Mouse (Mus musculus) midbrain, postnatal 0 days (tissue): ENCODE results near the gene Mad1l1. TPM values are rescaled to one million over a fixed set of nuclear protein-coding genes. Genes with fewer than 3 reads are reported as not detected.

Experiments
- ATAC-seq: fragments of 200-750 bp; cut with Nextera tagmentation; 2 replicates; pipeline ENCODE4 v1.8.0; 2017; ENCODE audit warnings: moderate number of reproducible peaks, mild to moderate bottlenecking, moderate TSS enrichment, moderate library complexity; ENCODE audit not compliant: low FRiP score
- DNase-seq: peaks from one replicate; pipeline ENCODE4 v3.0.0-alpha.2; 2015; ENCODE audit warnings: low spot score
- H3K27ac ChIP-seq: fragments of 300-500 bp; sonication (generic); 2 replicates; pipeline ENCODE4 v1.5.1; 2014; ENCODE audit warnings: low read depth, mild to moderate bottlenecking, low read length, mixed read lengths
- H3K27me3 ChIP-seq: fragments of 300-500 bp; sonication (generic); 2 replicates; pipeline ENCODE4 v1.6.1; 2014; ENCODE audit warnings: low read length, control low read depth, mixed read lengths; ENCODE audit not compliant: insufficient read depth
- H3K36me3 ChIP-seq: fragments of 300-500 bp; sonication (generic); 2 replicates; pipeline ENCODE4 v1.6.1; 2014; ENCODE audit warnings: low read length, control low read depth, mixed read lengths; ENCODE audit not compliant: insufficient read depth
- H3K4me1 ChIP-seq: fragments of 300-500 bp; sonication (generic); 2 replicates; pipeline ENCODE4 v1.6.1; 2014; ENCODE audit warnings: mild to moderate bottlenecking, control low read depth, antibody characterized with exemption, low read length, mixed read lengths; ENCODE audit not compliant: insufficient read depth
- H3K4me2 ChIP-seq: fragments of 300-500 bp; sonication (generic); 2 replicates; pipeline ENCODE4 v1.6.1; 2014; ENCODE audit warnings: low read depth, mild to moderate bottlenecking, low read length, mixed read lengths; ENCODE audit not compliant: poor library complexity, severe bottlenecking
- H3K4me3 ChIP-seq: fragments of 300-500 bp; sonication (generic); 2 replicates; pipeline ENCODE4 v1.5.1; 2014; ENCODE audit warnings: low read depth, mild to moderate bottlenecking, low read length, moderate library complexity
- H3K9ac ChIP-seq: fragments of 300-500 bp; sonication (generic); replicated peaks from 2 replicates; pipeline ENCODE4 v1.6.1; 2014; ENCODE audit warnings: mild to moderate bottlenecking, low read length, moderate library complexity, mixed read lengths; ENCODE audit not compliant: poor library complexity, severe bottlenecking
- H3K9me3 ChIP-seq: fragments of 300-500 bp; sonication (generic); 2 replicates; pipeline ENCODE4 v1.6.1; 2016; ENCODE audit warnings: low read length, control low read depth
- CTCF ChIP-seq: IDR thresholded peaks from 2 replicates; pipeline ENCODE4 v1.5.1; 2016; ENCODE audit warnings: antibody characterized with exemption, mild to moderate bottlenecking
- WGBS: fragments of 180-500 bp; shearing (Covaris S2); extraction: QIAGEN DNeasy Blood & Tissue Kit; methylation state at CpG from one replicate; pipeline ENCODE4 v1.1.7; 2014; 5-methylcytosine and 5-hydroxymethylcytosine counted together
- polyA plus RNA-seq: library from polyadenylated mRNA; unstranded; fragments of >200 nt; fragmentation: Nextera tagmentation; extraction: Ambion mirVana; gene quantifications from 2 replicates; pipeline ENCODE4 v1.2.1, GENCODE M21; 2015
- total RNA-seq: library from RNA; depleted of rRNA; stranded (reverse); fragments of >200 nt; gene quantifications from 2 replicates; pipeline ENCODE4 v1.2.3, GENCODE M21; 2014

The Mad1l1 gene
- total and polyA plus RNA-seq, 2 experiments from 2014 or later, result 25.9 to 33.5 TPM

GRCm38 (mm10) chr5:140346050-140346449, 24.7 kb upstream of the Mad1l1 start:
- H3K9me3 ChIP-seq, result no peaks in the 10 kb centered on the region
- H3K4me3 ChIP-seq, result no peak overlapping the region
- no peak overlapping the region for H3K9ac ChIP-seq
- TF ChIP-seq CTCF, result no peak
- H3K36me3 ChIP-seq, result peaks cover 35% of the 10 kb centered on the region
- H3K27ac ChIP-seq, result no peak overlapping the region
- DNase-seq, result no peak
- H3K4me1 ChIP-seq, result no peaks in the 10 kb centered on the region
- H3K4me2 ChIP-seq, result no peak overlapping the region
- no peaks in the 10 kb centered on the region for H3K27me3 ChIP-seq
- WGBS, result 89% methylated on average over 1 of the region's 1 CpGs
- ATAC-seq, result no peak

- no peak overlapping the region for H3K27ac ChIP-seq
- H3K4me2 ChIP-seq, result no peak overlapping the region
- H3K9ac ChIP-seq, result no peak overlapping the region
- no peak for TF ChIP-seq CTCF
- 93% methylated on average over 4 of the region's 4 CpGs for WGBS
- H3K9me3 ChIP-seq, result no peaks in the 10 kb centered on the region
- no peak for ATAC-seq
- DNase-seq, result no peak
- peaks cover 42% of the 10 kb centered on the region for H3K36me3 ChIP-seq
- H3K27me3 ChIP-seq, result no peaks in the 10 kb centered on the region
- H3K4me3 ChIP-seq, result no peak overlapping the region
- H3K4me1 ChIP-seq, result no peaks in the 10 kb centered on the region
These were observed 23.9 kb upstream of the Mad1l1 start for GRCm38 (mm10) chr5:140345244-140345643.

GRCm38 (mm10) chr5:140342880-140343279, 21.5 kb upstream of the Mad1l1 start:
- no peak for DNase-seq
- Histone ChIP-seq H3K27me3 (no peaks in the 10 kb centered on the region), H3K27ac (no peak overlapping the region), H3K9me3 (no peaks in the 10 kb centered on the region), H3K9ac (no peak overlapping the region), H3K4me3 (no peak overlapping the region), H3K36me3 (peaks cover 53% of the 10 kb centered on the region), H3K4me2 (no peak overlapping the region), H3K4me1 (no peaks in the 10 kb centered on the region)
- WGBS, result 91% methylated on average over 4 of the region's 4 CpGs
- peak; percentile 33; the same call in 1 of the 2 replicates for TF ChIP-seq CTCF
- ATAC-seq, result no peak

- no peaks in the 10 kb centered on the region for H3K9me3 ChIP-seq
- H3K36me3 ChIP-seq, result peaks cover 38% of the 10 kb centered on the region
These were observed 18.5 kb upstream of the Mad1l1 start for GRCm38 (mm10) chr5:140339836-140340235.

GRCm38 (mm10) chr5:140338779-140339178, 17.4 kb upstream of the Mad1l1 start:
- 96% methylated on average over 4 of the region's 4 CpGs for WGBS
- no peak for DNase-seq
- ATAC-seq, result no peak
- Histone ChIP-seq H3K4me2 (no peak overlapping the region), H3K9ac (no peak overlapping the region), H3K9me3 (no peaks in the 10 kb centered on the region), H3K36me3 (peaks cover 27% of the 10 kb centered on the region), H3K27me3 (no peaks in the 10 kb centered on the region), H3K27ac (no peak overlapping the region), H3K4me1 (no peaks in the 10 kb centered on the region), H3K4me3 (no peak overlapping the region)
- TF ChIP-seq CTCF, result peak; percentile 27; the same call in 1 of the 2 replicates

More at GRCm38 (mm10) chr5:140339836-140340235, 18.5 kb upstream of the Mad1l1 start:
- no peak overlapping the region for H3K27ac ChIP-seq
- DNase-seq (no peak), ATAC-seq (no peak)
- no peaks in the 10 kb centered on the region for H3K4me1 ChIP-seq
- no peak overlapping the region for H3K9ac ChIP-seq
- no peaks in the 10 kb centered on the region for H3K27me3 ChIP-seq
- no peak for TF ChIP-seq CTCF
- H3K4me3 ChIP-seq, result no peak overlapping the region
- 92% methylated on average over 3 of the region's 3 CpGs for WGBS
- H3K4me2 ChIP-seq, result no peak overlapping the region

GRCm38 (mm10) chr5:140336680-140337079, 15.3 kb upstream of the Mad1l1 start:
- no peak overlapping the region for H3K27ac ChIP-seq
- H3K4me2 ChIP-seq, result no peak overlapping the region
- H3K27me3 ChIP-seq, result no peaks in the 10 kb centered on the region
- no peak overlapping the region for H3K9ac ChIP-seq
- TF ChIP-seq CTCF, result peak; percentile 83
- ATAC-seq (no peak), DNase-seq (peak; percentile 37)
- H3K4me3 ChIP-seq, result no peak overlapping the region
- H3K4me1 ChIP-seq, result no peaks in the 10 kb centered on the region
- no peaks in the 10 kb centered on the region for H3K9me3 ChIP-seq
- WGBS, result 75% methylated on average over 1 of the region's 1 CpGs
- H3K36me3 ChIP-seq, result peaks cover 24% of the 10 kb centered on the region
